Mouse (Mus musculus): ENCODE results near the gene Palm3. TPM values are rescaled to one million over a fixed set of nuclear protein-coding genes. Genes with fewer than 3 reads are reported as not detected.
A peak's percentile ranks its signal among the peaks of the same experiment; 100 is the strongest.
"Not testable (repeated sequence)": the region's sequence is repeated elsewhere in the genome, so short reads cannot be mapped to it uniquely, and the experiment has no call there.

The Palm3 gene
- total RNA-seq, 2 experiments from 2014 or later = 0.99 to 1.1 TPM

- peak; percentile 65 for DNase-seq
Measured at GRCm38 (mm10) chr8:83997511-83998141, 23.6 kb upstream of the Palm3 start, which contains the start of gene Samd1. Gene Samd1, plus strand, starts transcription at chr8:83997672.

DNA sequence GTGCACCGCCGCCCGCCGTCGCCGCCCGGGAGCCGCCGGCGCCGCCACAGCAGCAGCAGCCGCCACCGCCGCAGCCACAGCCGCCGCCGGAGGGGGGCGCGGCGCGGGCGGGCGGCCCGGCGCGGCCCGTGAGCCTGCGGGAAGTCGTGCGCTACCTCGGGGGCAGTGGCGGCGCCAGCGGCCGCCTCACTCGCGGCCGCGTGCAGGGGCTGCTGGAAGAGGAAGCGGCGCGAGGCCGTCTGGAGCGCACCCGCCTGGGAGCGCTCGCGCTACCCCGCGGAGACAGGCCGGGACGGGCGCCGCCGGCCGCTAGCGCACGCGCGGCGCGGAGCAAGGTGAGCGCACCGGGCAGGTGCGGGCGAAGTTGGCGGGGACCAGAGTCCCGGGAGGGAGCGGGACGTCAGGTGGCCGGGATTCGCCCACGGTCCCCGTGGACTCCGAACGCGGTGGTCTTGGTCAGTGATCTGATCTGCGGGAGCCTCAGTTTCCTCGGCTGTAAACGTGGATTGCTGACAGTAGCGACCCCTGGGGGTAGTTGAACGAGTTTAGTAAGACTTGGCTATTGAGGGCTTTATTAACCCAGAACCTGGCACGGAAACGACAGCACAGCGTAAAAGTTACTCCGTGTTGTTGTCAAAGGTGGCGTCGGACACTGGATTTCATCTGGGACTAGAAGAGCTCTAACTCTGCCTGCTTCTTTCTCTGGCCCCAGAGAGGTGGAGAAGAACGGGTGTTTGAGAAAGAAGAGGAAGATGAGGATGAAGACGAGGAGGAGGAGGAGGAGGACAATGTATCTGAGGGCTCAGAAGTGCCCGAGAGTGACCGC is 22.8 kb upstream of the Palm3 start:
- peak; percentile 59 for DNase-seq

DNA sequence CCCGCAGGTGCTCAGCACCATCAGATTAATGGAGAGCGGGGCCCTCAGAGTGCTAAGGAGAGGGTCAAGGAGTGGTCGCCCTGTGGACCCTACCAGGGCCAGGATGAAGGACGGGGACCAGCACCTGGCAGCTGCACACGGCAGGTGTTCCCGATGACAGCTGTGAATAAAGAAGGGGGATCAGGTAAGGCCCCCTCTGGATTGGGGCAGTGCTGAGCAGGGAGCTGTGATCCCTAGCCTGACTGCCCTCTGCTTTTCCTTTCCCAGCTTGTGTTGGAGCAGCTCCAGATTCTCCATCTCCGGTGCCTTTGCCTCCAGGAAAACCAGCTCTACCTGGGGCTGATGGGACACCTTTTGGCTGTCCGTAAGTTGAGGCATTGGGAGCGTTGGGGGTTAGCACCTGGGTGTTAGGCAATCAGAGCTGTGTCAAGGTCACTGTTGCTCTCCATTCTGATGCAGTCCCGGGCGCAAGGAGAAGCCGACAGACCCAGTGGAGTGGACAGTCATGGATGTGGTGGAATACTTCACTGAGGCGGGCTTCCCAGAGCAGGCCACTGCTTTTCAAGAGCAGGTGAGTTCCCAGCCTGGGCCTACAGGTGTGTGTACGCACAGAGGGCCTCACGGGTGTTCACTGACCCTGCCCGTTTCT is 22.1 kb upstream of the Palm3 start:
- no peak for DNase-seq

DNA sequence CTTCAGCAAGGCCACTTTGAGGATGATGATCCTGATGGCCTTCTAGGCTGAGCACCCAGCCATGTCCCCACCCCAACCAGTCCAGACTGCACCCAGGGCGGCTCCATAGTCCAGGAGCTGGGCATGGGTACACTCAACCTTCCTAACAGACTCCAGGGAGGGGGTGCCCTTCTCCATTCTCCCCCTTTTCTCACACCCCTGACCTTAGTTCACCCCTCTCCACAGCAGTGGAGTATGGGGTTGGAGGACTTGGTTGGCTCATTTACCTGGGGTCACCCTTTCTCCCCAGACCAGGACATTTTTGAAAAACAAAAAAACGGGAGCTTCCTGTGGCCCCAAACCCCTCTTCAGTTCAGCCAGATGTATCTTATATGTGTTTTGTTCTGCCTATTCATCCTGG is 21.4 kb upstream of the Palm3 start:
- no peak for DNase-seq

GRCm38 (mm10) chr8:84001281-84002000 is 19.8 kb upstream of the Palm3 start, which contains the start of gene 1700067K01Rik:
Gene 1700067K01Rik, plus strand, starts transcription at chr8:84001502.
- DNase-seq = peak; percentile 28

DNA sequence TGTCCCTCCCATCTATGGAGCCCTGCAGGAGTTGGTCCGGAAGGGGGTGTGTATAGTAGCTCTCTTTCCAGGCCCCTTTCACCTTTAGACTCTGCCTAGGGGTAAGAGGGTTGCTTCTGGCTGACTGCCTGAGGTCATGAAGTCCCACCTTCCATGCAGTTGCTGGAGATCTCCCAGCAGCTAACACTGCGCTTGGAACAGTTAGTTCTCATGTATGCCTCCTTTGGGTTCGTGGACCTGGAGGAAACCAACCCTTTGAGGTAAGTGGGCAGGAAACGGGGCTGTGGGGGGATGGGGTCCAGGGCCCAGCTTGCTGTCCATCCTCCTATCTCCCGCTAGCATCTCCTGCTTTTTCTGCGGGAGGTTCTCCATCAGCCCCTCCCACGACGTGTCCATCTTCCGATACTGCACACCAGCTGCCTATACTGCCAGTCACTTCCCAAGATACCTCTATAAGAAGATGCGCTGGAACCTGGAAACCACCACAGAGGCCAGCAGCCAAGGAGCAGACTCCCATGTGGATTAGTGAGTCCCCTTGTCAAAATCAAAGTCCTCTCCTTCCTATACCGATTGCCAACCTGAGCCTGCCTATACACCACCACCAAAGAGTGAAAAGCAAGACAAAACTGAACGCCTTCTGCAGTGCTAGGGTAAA is 18.2 kb upstream of the Palm3 start:
- no peak for DNase-seq

DNA sequence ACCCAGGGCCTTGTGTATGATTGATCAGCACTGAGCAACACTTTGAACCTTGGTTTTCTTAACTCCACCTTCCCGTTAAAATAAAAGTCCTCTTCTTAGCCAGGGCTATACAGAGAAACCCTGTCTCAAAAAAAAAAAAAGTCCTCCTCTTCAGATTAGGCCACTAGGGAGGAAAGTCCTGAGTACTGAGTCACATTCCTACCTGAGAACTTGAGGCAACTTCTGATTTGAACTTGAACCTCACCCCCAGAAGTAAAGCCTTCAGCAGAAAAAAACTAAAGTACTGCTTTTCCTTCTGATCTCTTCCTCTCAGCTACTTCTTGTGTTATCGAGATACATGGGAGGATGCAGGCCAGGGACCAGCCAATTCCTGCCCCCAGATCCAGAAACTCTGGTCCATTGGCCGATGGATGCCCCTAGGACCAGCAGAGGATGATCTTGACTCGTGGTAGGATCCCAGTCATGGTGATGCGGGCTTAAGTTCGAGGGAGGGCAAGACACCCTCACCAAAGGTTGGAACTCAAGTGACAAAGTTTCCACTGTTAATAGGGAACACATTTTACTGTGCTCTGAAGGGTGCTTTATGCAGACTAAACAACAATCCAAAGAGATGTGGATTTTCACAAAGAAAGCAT is 17.5 kb upstream of the Palm3 start:
- DNase-seq = no peak

DNA sequence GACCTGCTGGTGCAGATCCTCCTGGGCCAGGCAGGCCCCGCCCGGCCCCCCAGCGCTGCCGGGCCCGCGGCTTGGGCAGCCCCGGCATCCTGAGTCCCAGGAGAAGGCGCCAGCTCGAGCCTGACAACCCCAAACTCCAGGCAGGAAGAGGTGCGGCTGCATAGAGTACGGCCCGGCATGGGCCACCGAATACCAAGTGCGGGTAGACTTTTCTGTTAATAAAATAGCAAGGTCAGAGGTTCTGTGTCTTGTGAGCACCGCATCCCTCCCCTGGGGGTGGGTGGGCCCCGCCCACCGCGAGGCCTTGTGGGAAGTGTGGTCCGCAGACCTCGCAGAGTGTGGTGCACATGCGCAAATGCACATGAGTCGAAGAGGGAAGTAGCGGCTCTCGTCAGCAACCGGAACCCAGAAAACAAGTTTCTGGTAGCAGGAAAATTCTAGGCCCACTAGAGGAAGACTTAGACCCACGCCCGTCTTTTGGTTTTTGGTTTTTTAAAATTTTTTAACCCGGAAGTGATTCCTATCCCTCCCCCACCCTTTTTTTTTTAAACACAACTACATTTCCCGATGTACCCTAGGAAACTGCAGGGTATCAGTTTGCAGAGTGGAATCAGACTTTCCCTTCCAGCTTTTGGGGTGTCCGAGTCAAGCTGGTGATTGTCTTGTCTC is 16.6 kb upstream of the Palm3 start:
- DNase-seq = peak; percentile 93

GRCm38 (mm10) chr8:84005502-84005901 is 15.8 kb upstream of the Palm3 start:
- not testable (repeated sequence) for DNase-seq

GRCm38 (mm10) chr8:84008362-84008761 is 12.9 kb upstream of the Palm3 start:
- no peak for DNase-seq

DNA sequence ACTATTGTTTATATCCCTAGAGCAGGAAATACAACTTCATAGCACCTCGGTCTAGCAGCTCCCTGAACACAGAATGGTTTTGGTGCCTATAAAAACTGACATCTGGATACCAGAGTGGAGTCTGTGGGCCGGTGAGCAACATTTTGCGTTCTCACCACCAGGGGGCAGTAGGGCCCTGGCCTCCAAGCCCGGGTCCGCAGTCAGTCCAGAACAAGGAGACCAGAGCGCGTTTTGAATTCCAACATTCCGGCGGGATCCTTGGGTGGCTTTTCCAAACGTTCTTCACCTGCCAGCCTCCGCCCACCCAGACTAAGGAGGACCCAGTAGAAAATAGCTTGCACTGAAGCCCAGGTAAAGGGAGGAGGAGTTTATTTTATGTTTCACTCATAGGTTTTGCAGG is 11.4 kb upstream of the Palm3 start:
- peak; percentile 91 for DNase-seq

DNA sequence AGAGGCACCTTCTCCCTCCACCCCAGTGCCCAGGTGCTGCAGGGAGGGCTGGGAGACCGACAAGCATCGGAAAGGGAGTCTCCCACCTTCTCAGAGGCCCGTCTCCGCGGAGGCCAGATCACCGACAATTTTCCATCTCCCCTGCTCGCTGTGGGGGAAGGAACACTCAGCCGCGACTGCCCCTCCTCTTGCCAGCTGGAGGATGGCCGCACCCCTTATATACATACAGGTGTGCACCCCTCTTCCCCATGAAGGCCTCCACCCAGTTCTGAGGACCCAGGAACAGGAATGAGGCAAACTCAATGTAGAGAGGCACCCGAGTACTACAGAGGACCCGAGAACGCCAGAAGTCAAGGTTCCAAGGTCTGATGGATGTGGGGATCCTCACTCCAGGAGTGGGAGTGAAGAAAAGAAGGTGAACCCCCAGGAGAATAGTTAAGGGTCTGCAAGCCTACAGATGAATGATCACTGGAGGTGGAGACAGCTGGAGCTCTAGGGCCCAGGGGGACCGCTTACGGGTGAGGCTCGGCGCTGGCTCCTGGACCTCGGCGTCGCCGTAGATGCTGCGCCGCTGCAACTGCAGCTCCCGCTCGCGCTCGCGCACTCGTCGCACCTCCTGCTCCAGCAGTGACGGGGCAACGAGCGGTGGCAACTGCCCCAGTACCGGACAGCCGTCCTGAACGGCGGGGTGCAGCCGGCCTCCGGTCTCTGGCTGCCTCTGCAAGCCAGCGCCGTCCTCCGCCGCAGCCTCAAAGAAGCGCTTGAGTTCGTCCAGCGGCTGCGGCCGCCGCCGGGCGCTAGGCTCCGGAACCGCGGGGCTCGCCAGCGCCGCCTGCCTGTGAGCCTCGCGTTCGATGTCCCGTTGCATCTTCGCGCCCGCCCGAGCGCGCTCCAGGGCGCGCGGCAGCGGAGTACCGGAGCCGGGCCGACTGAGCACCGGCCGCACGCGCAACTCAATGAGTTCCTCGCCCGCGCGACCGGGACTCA is 10.4 kb upstream of the Palm3 start:
- peak; percentile 83 for DNase-seq

DNA sequence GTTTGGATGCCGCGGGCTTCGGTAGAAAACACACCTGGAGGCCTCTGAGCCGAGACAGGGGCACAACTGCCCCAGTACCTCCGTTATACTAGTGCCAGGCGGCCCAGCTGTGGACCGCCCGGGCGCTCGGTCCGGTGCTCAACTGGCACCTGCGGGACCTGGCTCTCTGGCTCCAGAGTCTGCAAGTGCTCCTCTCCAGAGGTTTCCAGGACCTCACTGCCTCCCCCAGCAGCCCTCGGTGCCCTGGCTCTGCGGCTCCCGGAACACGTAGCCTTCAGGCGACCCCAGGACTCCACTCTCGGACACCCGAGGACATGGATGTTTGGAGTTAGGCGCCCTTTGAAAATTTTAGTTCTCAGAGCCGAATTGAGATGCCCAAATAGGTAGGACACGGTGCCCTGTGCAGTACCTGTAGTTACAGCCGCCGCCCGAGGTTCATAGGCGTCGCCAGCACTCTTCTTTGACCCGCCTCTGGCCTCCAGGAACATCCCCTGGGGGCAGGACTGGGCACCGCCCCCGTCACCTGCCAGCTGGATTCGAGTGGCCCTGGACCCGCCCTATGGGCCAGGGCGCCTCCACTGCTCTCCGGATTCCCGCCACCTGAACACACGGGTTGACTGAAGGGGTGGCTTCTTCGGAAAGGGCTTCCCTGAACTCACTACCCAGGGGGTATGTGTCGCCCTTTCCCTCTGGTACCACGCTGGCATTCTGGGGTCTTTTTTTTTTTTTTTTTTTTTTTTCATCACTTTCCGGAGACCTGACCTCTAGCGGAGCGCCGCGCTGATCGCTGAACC is 9.4 kb upstream of the Palm3 start, which contains the start of gene 2210011C24Rik:
Gene 2210011C24Rik (minus strand): TSS at position 467 of the 794 bp plus-strand sequence.
- no peak for DNase-seq

DNA sequence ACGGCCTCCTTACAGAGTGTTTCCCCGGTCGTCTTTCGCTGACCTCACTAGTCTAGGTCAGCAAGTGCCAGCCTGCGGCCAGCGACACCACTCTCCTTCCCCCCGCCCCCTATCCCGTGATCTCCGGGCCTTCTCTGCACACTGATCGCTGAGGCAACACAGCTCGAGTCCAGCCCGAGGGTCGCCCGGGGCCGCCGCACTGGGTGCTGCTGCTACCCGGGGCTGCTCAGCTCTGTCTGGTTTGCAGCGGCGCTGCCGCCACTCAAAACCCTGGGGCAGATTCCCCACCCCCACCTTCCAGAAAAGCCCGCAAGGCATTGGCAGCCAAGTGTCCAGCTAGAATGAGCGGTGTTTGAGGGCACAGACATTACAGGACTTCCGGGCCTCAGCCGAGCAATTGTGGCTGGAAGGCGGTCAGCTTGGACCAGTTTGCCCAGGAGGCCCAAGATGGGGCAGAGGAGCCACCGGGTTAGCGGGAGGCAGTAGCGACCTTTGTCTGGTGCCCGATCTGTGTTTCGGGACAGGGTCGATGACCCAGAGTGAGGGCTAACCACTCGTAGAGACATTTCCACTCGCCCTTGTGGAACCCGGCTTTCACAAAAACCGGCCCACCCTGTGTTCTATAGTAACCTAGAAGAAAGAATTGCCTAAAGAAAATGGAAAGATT is 8.6 kb upstream of the Palm3 start:
- no peak for DNase-seq

- DNase-seq = no peak
Measured at GRCm38 (mm10) chr8:84015833-84016232, 5.4 kb upstream of the Palm3 start.

GRCm38 (mm10) chr8:84019738-84020137 is 1.5 kb upstream of the Palm3 start:
- no peak for DNase-seq

- no peak for DNase-seq
Measured at GRCm38 (mm10) chr8:84021569-84021968, 298 bp downstream of the Palm3 start.

DNA sequence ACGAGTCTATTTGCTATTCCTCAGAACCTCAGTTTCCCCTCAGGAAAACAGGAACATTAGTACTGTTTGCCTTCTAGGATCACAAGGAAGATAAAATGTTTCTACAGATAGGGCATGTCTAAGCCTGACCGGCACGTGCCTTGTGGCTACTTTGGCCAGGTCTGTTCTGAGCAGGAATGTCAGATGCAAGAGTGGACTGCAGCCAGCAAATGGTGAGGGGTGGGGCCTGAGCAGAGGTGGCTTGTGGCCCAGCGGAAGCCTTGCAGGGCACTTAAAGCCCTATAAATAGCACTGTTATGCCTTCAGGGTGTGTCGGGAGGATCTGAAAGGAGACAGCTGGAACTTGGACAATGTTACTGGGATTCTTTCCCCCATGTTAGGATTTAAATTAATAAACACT is 1.8 kb downstream of the Palm3 start:
- DNase-seq = peak; percentile 60
